Mouse (Mus musculus): ENCODE measurements at regions not wholly inside any gene's neighbourhood (a gene's known extent, or its start where the extent isn't known, plus 50 kb on each side); places are given as distances from the start of the nearest gene placed in this dataset.

- Histone ChIP-seq H3K27me3 (replicated peaks) (no peaks in the 10 kb centered on the region), H3K4me2 (no peak overlapping the region), H3K36me3 (replicated peaks) (no peaks in the 10 kb centered on the region), H3K27ac (no peak overlapping the region), H3K9me3 (no peaks in the 10 kb centered on the region), H3K4me1 (no peaks in the 10 kb centered on the region), H3K9ac (no peak overlapping the region), H3K4me3 (no peak overlapping the region)
- no peak for ATAC-seq (replicated peaks)
- WGBS, result 44% methylated on average over 8 of the region's 8 CpGs
Measured at GRCm38 (mm10) chr10:42108294-42109014, 90.2 kb upstream of the Armc2 start.

GRCm38 (mm10) chr10:42107437-42108293 is 89.4 kb upstream of the Armc2 start:
- no peaks in the 10 kb centered on the region for H3K4me1 ChIP-seq
- H3K36me3 ChIP-seq (replicated peaks), result no peaks in the 10 kb centered on the region
- no peaks in the 10 kb centered on the region for H3K9me3 ChIP-seq
- no peak overlapping the region for H3K27ac ChIP-seq
- H3K4me2 ChIP-seq, result no peak overlapping the region
- no peaks in the 10 kb centered on the region for H3K27me3 ChIP-seq (replicated peaks)
- no peak overlapping the region for H3K4me3 ChIP-seq
- no peak overlapping the region for H3K9ac ChIP-seq
- 78% methylated on average over 12 of the region's 12 CpGs for WGBS
- no peak for ATAC-seq (replicated peaks)

- Histone ChIP-seq H3K36me3 (replicated peaks) (no peaks in the 10 kb centered on the region), H3K27me3 (replicated peaks) (no peaks in the 10 kb centered on the region), H3K9me3 (no peaks in the 10 kb centered on the region), H3K4me3 (no peak overlapping the region), H3K9ac (no peak overlapping the region), H3K4me2 (no peak overlapping the region), H3K27ac (no peak overlapping the region), H3K4me1 (no peaks in the 10 kb centered on the region)
- no peak for ATAC-seq (replicated peaks)
- WGBS, result 93% methylated on average over 9 of the region's 9 CpGs
Measured at GRCm38 (mm10) chr10:42106611-42107010, 88.4 kb upstream of the Armc2 start.

- no peak overlapping the region for H3K27ac ChIP-seq
- no peak overlapping the region for H3K4me2 ChIP-seq
- WGBS, result 95% methylated on average over 7 of the region's 7 CpGs
- ATAC-seq (replicated peaks), result no peak
- no peak overlapping the region for H3K9ac ChIP-seq
- no peak overlapping the region for H3K4me3 ChIP-seq
- no peaks in the 10 kb centered on the region for H3K4me1 ChIP-seq
- H3K36me3 ChIP-seq (replicated peaks), result no peaks in the 10 kb centered on the region
- no peaks in the 10 kb centered on the region for H3K27me3 ChIP-seq (replicated peaks)
- no peaks in the 10 kb centered on the region for H3K9me3 ChIP-seq
Measured at GRCm38 (mm10) chr10:42105083-42105482, 86.8 kb upstream of the Armc2 start.

GRCm38 (mm10) chr10:42102320-42102719 is 84.1 kb upstream of the Armc2 start:
- H3K27me3 ChIP-seq (replicated peaks), result no peaks in the 10 kb centered on the region
- no peak overlapping the region for H3K9ac ChIP-seq
- 88% methylated on average over 8 of the region's 8 CpGs for WGBS
- no peak overlapping the region for H3K27ac ChIP-seq
- no peaks in the 10 kb centered on the region for H3K36me3 ChIP-seq (replicated peaks)
- H3K4me2 ChIP-seq, result no peak overlapping the region
- no peaks in the 10 kb centered on the region for H3K4me1 ChIP-seq
- H3K4me3 ChIP-seq, result no peak overlapping the region
- ATAC-seq (replicated peaks), result no peak
- no peaks in the 10 kb centered on the region for H3K9me3 ChIP-seq

- no peak overlapping the region for H3K4me3 ChIP-seq
- no peaks in the 10 kb centered on the region for H3K27me3 ChIP-seq (replicated peaks)
- no peaks in the 10 kb centered on the region for H3K4me1 ChIP-seq
- no peak overlapping the region for H3K27ac ChIP-seq
- no peak overlapping the region for H3K4me2 ChIP-seq
- H3K9ac ChIP-seq, result no peak overlapping the region
- 90% methylated on average over 6 of the region's 6 CpGs for WGBS
- no peaks in the 10 kb centered on the region for H3K36me3 ChIP-seq (replicated peaks)
- ATAC-seq (replicated peaks), result no peak
- no peaks in the 10 kb centered on the region for H3K9me3 ChIP-seq
Measured at GRCm38 (mm10) chr10:42101096-42101495, 82.9 kb upstream of the Armc2 start.

- H3K9ac ChIP-seq, result no peak overlapping the region
- H3K9me3 ChIP-seq, result no peaks in the 10 kb centered on the region
- no peak for ATAC-seq (replicated peaks)
- H3K27ac ChIP-seq, result no peak overlapping the region
- H3K4me3 ChIP-seq, result no peak overlapping the region
- WGBS, result 92% methylated on average over 6 of the region's 6 CpGs
- H3K4me1 ChIP-seq, result no peaks in the 10 kb centered on the region
- 0 out of 2 replicates have a peak, but pooled peaks cover 3% of the 10 kb centered on the region for H3K27me3 ChIP-seq (replicated peaks)
- no peaks in the 10 kb centered on the region for H3K36me3 ChIP-seq (replicated peaks)
- H3K4me2 ChIP-seq, result no peak overlapping the region
Measured at GRCm38 (mm10) chr10:42096924-42097323, 78.7 kb upstream of the Armc2 start.

- Histone ChIP-seq H3K27me3 (replicated peaks) (0 out of 2 replicates have a peak, but pooled peaks cover 3% of the 10 kb centered on the region), H3K27ac (no peak overlapping the region), H3K4me1 (no peaks in the 10 kb centered on the region), H3K36me3 (replicated peaks) (no peaks in the 10 kb centered on the region), H3K4me2 (no peak overlapping the region), H3K9me3 (no peaks in the 10 kb centered on the region), H3K4me3 (no peak overlapping the region), H3K9ac (no peak overlapping the region)
- no peak for ATAC-seq (replicated peaks)
- 93% methylated on average over 10 of the region's 10 CpGs for WGBS
Measured at GRCm38 (mm10) chr10:42095986-42096385, 77.7 kb upstream of the Armc2 start.

- WGBS, result 81% methylated on average over 24 of the region's 24 CpGs
- H3K4me1 ChIP-seq, result 0 out of 2 replicates have a peak, but pooled peaks cover 5% of the 10 kb centered on the region
- no peak for ATAC-seq (replicated peaks)
- H3K36me3 ChIP-seq (replicated peaks), result no peaks in the 10 kb centered on the region
- H3K27ac ChIP-seq, result no peak overlapping the region
- H3K27me3 ChIP-seq (replicated peaks), result 0 out of 2 replicates have a peak, but pooled peaks cover 3% of the 10 kb centered on the region
- no peak overlapping the region for H3K4me3 ChIP-seq
- H3K4me2 ChIP-seq, result no peak overlapping the region
- no peak overlapping the region for H3K9ac ChIP-seq
- H3K9me3 ChIP-seq, result no peaks in the 10 kb centered on the region
Measured at GRCm38 (mm10) chr10:42094274-42095000, 76.2 kb upstream of the Armc2 start.

- H3K9ac ChIP-seq, result no peak overlapping the region
- WGBS, result 88% methylated on average over 8 of the region's 8 CpGs
Measured at GRCm38 (mm10) chr10:42093176-42093759, 75.0 kb upstream of the Armc2 start.

GRCm38 (mm10) chr10:42092500-42092899 is 74.3 kb upstream of the Armc2 start:
- no peak overlapping the region for H3K4me3 ChIP-seq
- no peak for ATAC-seq (replicated peaks)
- H3K36me3 ChIP-seq (replicated peaks), result no peaks in the 10 kb centered on the region
- H3K9ac ChIP-seq, result no peak overlapping the region
- 0 out of 2 replicates have a peak, but pooled peaks cover 5% of the 10 kb centered on the region for H3K4me1 ChIP-seq
- no peak overlapping the region for H3K4me2 ChIP-seq
- H3K9me3 ChIP-seq, result no peaks in the 10 kb centered on the region
- no peak overlapping the region for H3K27ac ChIP-seq
- WGBS, result 62% methylated on average over 6 of the region's 6 CpGs
- H3K27me3 ChIP-seq (replicated peaks), result 0 out of 2 replicates have a peak, but pooled peaks cover 7% of the 10 kb centered on the region

More at GRCm38 (mm10) chr10:42093176-42093759, 75.0 kb upstream of the Armc2 start:
- no peaks in the 10 kb centered on the region for H3K9me3 ChIP-seq
- no peak for ATAC-seq (replicated peaks)
- no peak overlapping the region for H3K4me2 ChIP-seq
- H3K27ac ChIP-seq, result no peak overlapping the region
- 0 out of 2 replicates have a peak, but pooled peaks cover 3% of the 10 kb centered on the region for H3K27me3 ChIP-seq (replicated peaks)
- H3K4me3 ChIP-seq, result no peak overlapping the region
- H3K4me1 ChIP-seq, result 0 out of 2 replicates have a peak, but pooled peaks cover 5% of the 10 kb centered on the region
- no peaks in the 10 kb centered on the region for H3K36me3 ChIP-seq (replicated peaks)

Data from midbrain, embryonic 15.5 days (tissue).